Mouse (Mus musculus) right cerebral cortex, postnatal 10 days (tissue): Measurements from ENCODE around the gene Mrm3.
A peak's percentile ranks its signal among the peaks of the same experiment; 100 is the strongest.

Source experiments
- DNase-seq, 2 experiments: peaks; one replicate each; pipeline ENCODE4 v3.0.0; 2021; ENCODE audit warnings: low spot score in 2 of 2

Gene Mrm3

GRCm38 (mm10) chr11:76252036-76252435 is 8.5 kb downstream of the Mrm3 start:
- no peak for DNase-seq

DNA sequence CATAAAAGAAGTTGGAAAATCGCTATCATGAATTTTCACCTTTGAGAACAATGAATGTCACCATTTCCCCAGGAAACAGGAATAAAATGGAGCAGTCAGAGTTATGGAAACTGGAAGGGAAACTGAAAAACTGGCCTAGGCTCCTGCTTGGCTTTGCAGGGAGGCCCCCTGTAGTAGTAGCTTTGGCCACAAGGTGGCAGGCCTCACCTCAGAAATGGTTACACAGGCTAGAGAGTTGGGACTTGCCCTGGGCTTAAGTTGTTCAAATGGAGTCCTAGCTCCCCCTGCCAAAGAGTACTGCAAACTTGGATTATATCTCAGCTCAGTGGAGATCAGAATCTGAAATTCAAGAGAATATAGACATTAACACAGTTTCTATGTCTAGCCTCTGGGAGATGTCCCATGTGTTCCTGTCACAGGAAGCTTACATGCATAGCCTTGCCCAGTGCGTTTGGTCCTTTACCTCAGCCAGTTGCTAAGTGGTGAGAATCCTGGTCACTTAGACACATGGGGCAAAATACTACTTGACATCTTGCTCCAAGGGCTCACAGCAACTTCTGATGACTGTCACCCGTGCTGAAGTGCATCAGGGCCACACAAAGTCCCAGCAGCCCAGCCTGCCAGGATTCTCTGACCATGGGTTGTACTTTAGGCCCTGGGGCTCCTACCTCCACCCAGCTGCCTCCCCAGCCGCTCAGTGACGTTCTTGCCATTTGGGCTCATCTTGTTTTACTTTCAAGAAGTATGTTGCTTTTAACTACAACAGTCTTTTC is 9.8 kb downstream of the Mrm3 start:
- DNase-seq: peak; percentile 85 to 91

- no peak for DNase-seq
Observed at GRCm38 (mm10) chr11:76253918-76254264, 10.4 kb downstream of the Mrm3 start.

DNA sequence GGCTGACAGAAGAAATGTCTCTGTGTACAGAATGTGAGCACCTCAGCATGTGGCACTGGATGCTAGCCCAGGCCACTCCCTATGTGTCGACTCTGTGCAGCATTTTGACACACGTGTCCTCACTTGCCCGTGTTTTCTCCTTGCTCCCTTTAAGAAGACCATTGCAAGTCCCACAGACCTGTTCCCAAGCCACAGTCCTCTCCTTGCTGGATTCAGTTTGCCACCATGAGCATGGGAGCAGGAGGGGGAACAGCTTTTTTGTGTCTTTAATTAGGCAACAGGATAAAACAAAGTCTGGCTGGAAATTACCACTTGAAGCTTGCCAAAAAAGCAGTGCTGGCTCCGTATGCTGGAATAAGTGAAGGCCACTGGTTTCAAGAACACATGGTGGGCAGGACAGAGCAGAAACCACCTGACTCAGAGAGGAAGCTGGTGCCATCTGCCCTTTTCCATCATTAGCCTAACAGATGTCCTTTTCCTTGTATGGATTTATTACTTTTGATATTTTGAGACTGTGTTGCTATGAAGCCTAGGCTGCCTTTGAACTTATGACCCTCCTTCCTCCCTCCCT is 12.0 kb downstream of the Mrm3 start:
- DNase-seq: peak; percentile 62 to 78

GRCm38 (mm10) chr11:76256129-76256528 is 12.6 kb downstream of the Mrm3 start:
- DNase-seq: no peak

DNA sequence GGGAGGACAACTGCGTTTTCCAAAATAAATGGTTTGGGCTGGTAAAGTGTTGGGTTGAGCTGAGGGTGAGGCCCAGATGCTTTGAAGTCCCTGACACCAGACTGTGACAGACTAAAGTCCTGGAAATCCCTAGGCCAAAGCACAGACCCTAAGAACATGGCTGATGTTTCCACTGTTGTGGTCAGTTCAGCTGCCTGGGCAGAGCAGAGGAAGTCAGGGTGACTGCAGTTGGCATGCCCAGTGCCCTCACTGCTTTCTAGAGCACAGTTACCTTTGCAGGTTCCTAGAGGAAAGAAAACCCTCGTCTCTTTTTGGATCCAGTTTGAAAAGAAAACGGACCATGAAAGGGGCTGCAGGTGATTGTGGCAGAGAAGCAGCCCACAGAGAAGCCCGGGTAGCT is 13.9 kb downstream of the Mrm3 start:
- no peak for DNase-seq

- DNase-seq: no peak
Observed at GRCm38 (mm10) chr11:76258511-76258910, 15.0 kb downstream of the Mrm3 start.

DNA sequence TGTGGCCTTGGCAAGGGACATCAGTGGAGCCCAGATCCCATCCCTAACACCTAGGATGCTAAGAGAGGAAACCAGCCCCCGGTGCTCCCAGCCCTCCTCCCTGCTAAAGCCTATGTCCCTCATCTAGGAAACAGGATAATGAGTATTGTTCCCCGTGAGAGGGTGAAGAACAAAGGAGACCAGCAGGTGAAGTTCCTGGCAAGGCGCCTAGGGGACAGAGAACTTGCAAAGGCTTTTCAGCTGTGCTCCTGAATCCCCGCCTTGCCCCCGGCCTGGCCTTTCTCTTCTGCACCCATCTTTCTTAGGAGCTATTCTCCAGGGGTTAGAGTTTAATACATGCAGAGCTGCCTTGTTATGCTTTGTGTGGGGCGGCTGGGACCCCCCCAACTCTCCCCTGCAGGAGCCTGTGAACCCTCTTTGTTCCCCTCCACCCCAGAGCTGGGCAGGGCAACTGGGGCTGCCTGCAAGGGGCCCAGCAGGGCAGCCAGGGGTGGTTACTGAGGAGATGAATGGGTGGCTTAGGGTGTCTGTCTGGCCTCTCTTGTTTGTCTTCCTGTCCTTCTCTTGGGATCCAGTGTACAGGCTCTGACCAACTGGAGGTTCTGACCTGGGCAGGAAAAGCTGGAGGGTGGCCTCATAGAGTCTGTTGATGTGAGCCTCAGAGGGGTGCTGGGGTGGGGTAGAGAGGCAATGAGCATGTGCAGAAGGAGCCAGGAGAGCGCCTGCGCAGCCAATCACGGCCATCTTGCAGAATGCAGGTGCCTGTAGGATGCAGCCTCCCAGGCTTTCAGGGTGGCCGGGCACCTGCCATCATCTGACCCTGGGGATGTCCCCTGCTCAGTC is 16.9 kb downstream of the Mrm3 start:
- DNase-seq: no peak

- DNase-seq: no peak
Observed at GRCm38 (mm10) chr11:76261224-76261623, 17.7 kb downstream of the Mrm3 start.

- no peak for DNase-seq
Observed at GRCm38 (mm10) chr11:76262611-76263351, 19.3 kb downstream of the Mrm3 start.

GRCm38 (mm10) chr11:76267550-76267949 is 24.0 kb downstream of the Mrm3 start:
- DNase-seq: no peak

DNA sequence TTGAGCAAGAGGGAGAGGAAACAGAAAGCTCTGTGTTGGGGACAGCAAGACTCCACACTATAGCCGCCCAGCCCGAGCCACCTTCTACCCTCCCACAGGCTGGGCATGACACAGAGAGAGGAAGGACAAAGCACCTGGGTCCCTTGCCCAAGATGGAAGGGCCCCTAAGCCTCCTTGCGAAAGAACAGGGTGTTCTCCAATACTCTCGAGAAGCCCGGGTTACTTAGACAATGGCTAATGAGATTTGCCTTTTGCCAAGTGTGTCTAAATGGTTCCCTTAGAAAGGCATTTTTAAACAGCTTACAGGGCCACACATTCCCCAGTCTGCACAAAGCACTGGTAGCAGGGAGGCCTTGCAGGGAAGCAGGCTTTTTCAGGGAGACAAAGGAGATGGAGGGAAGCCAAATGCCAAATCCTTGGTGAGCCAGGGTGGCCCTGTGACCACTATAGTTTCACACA is 24.5 kb downstream of the Mrm3 start:
- peak; percentile 58 to 66 for DNase-seq

DNA sequence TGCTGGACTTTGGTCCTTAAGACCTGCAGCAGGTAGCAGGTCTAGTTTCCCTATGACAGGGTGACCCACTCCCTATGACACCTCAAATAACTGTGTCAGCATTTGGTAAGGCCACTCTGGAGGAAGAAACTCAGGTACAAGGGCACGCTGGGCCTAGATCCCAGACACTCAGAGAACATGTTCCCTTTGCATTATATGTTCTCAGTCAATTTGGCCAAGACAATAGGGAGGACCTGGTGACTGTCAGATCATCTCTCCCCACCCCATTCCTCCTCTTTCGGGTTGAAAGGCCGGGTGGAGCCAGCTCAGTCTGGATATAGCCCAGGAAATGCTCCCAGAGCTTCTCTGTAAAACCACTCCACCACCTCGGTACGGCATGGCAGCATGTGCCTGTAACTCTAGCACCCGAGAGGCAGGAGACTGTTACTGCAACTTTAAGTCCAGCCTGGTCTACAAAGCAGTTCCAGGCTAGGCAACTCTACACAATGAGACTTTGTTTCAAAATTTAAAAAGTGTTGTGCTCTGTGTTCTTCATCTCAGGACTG is 25.1 kb downstream of the Mrm3 start:
- no peak for DNase-seq

- no peak for DNase-seq
Observed at GRCm38 (mm10) chr11:76272440-76272839, 28.9 kb downstream of the Mrm3 start.

- DNase-seq: no peak
Observed at GRCm38 (mm10) chr11:76278960-76279852, 35.7 kb downstream of the Mrm3 start.

DNA sequence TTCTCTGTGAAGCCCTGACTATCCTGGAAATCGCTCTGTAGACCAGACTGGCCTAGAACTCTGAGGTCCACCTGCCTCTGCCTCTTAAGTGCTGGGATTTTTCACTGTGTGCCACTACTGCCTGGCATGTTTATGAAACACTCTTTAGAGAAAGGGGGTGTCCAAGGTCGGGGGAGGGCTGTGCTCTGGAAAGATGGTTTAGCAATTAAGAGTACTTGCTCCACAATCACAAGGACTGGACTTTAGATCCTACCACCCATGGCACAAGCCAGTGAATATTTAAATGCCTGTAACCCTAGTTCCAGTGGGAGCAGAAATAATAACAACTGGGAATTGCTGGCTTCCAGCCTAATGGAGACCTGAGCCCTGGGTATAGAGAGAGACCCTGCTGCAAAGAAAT is 36.5 kb downstream of the Mrm3 start:
- DNase-seq: no peak

DNA sequence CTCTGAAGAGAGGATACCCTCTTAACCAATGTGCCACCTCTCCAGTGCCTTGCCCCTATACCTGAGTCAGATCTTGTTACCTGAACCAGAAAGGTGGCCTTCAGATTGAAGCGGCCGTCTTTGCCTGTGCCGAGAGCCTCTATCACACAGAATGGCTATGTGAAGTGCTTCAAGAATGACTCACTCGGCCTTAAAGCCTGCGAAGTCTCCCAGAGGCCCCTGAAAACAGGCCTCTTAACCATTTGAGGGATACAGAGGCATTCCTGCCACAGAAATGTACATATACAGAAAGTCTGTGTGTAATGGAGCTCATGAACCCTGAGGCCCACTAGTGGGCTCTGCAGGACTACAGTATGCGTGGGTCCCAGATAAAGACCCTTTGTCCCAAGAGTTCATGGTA is 40.3 kb downstream of the Mrm3 start:
- no peak for DNase-seq

- no peak for DNase-seq
Observed at GRCm38 (mm10) chr11:76285431-76286075, 42.0 kb downstream of the Mrm3 start.

GRCm38 (mm10) chr11:76286534-76287126 is 43.1 kb downstream of the Mrm3 start:
- DNase-seq: no peak

GRCm38 (mm10) chr11:76287301-76287700 is 43.8 kb downstream of the Mrm3 start:
- DNase-seq: no peak
